Comparison of ENCODE assay signal across 8 mouse cellular contexts in genomic region chr5:148180590-148181307, GRCm38 (mm10).
DNase-seq lines count a peak whose midpoint lies in the region; ATAC-seq lines count a peak whose summit lies in the region.

No protein-coding gene starts in this region.

- ATAC-seq in CD4-positive, CD25-positive, alpha-beta regulatory T cell, adult 4 months, result no peak
- peak; percentile 91 for ATAC-seq in kidney, embryonic 15.5 days (replicated peaks; ENCODE audit: low FRiP score)

- 16% methylated on average over 13 of the region's 13 CpGs for WGBS in kidney, embryonic 15.5 days

- H3K4me2 ChIP-seq in kidney, embryonic 15.5 days, result no peak overlapping the region

- H3K4me1 ChIP-seq in kidney, embryonic 15.5 days, result peaks cover 4% of the 10 kb centered on the region; the same call in 1 of the 2 replicates

- peak overlapping the region; percentile 49; the same call in 1 of the 2 replicates for H3K27ac ChIP-seq in kidney, embryonic 15.5 days

- H3K36me3 ChIP-seq in kidney, embryonic 15.5 days, result no peaks in the 10 kb centered on the region

- H3K4me3 ChIP-seq in kidney, embryonic 15.5 days (replicated peaks), result no peak overlapping the region

- no peak overlapping the region for H3K9ac ChIP-seq in kidney, embryonic 15.5 days

- no peaks in the 10 kb centered on the region for H3K27me3 ChIP-seq in kidney, embryonic 15.5 days

- DNase-seq in CD4-positive, CD25-positive, alpha-beta regulatory T cell, adult 2 months (ENCODE audit: low read depth, low spot score), result peak; percentile 18
- DNase-seq in urinary bladder, postnatal 14 days (ENCODE audit: low spot score), result peak; percentile 28
- DNase-seq in urinary bladder, postnatal 4 days (ENCODE audit: low spot score in 2 of 2), result no peak
- DNase-seq in heart, adult 8-10 months (ENCODE audit: low spot score), result peak; percentile 12
- DNase-seq in mesoderm, embryonic 11.5 days (ENCODE audit: low read depth, low spot score), result peak; percentile 52
- DNase-seq in thymus, postnatal 25 days, result peak; percentile 5

- peaks cover 5% of the 10 kb centered on the region for H3K9me3 ChIP-seq in kidney, embryonic 15.5 days (replicated peaks)

Comparison
In these comparisons a context has a peak if more than half of its experiments do, and no peak if none do; other contexts are left out.
1. DNase-seq: peak in CD4-positive, CD25-positive, alpha-beta regulatory T cell, adult 2 months (single experiment), urinary bladder, postnatal 14 days (single experiment), heart, adult 8-10 months (single experiment), mesoderm, embryonic 11.5 days (single experiment) and thymus, postnatal 25 days (single experiment); none in urinary bladder, postnatal 4 days (0 of 2).